Mouse (Mus musculus) cerebellum, postnatal 36 days (tissue): Measurements from ENCODE around the gene Cog5.

ENCODE experiments used
- DNase-seq, 2 experiments: peaks; one replicate each; pipeline ENCODE4 v3.0.0; 2021 to 2022; ENCODE audit warnings: mixed read lengths in 2 of 2

Gene Cog5

GRCm38 (mm10) chr12:31712233-31712632 lies 57.6 kb downstream of the Cog5 start:
- DNase-seq, result peak in 1 of 2 experiments; percentile 53

GRCm38 (mm10) chr12:31712727-31713126 lies 58.1 kb downstream of the Cog5 start:
- DNase-seq, result no peak

GRCm38 (mm10) chr12:31713600-31713999 lies 58.9 kb downstream of the Cog5 start, which contains the start of gene Gpr22:
TSS of gene Gpr22 (minus strand) at chr12:31713947.
- peak; percentile 73 to 81 for DNase-seq

GRCm38 (mm10) chr12:31714070-31714469 lies 59.4 kb downstream of the Cog5 start:
- DNase-seq, result no peak

GRCm38 (mm10) chr12:31719586-31720275 lies 65.1 kb downstream of the Cog5 start:
- no peak for DNase-seq

GRCm38 (mm10) chr12:31724576-31724975 lies 69.9 kb downstream of the Cog5 start:
- DNase-seq, result no peak

- DNase-seq, result no peak
Observed at GRCm38 (mm10) chr12:31725511-31726275, 71.0 kb downstream of the Cog5 start.

- DNase-seq, result no peak
Observed at GRCm38 (mm10) chr12:31726707-31727106, 72.0 kb downstream of the Cog5 start.

- DNase-seq, result no peak
Observed at GRCm38 (mm10) chr12:31730126-31730525, 75.5 kb downstream of the Cog5 start.

GRCm38 (mm10) chr12:31734616-31735015 lies 79.9 kb downstream of the Cog5 start:
- DNase-seq, result no peak

- no peak for DNase-seq
Observed at GRCm38 (mm10) chr12:31747301-31747700, 92.6 kb downstream of the Cog5 start.

GRCm38 (mm10) chr12:31749846-31750245 lies 95.2 kb downstream of the Cog5 start:
- no peak for DNase-seq

GRCm38 (mm10) chr12:31754465-31754864 lies 99.8 kb downstream of the Cog5 start:
- no peak for DNase-seq

GRCm38 (mm10) chr12:31755885-31756755 lies 101.5 kb downstream of the Cog5 start:
- DNase-seq, result no peak

- DNase-seq, result no peak
Observed at GRCm38 (mm10) chr12:31773612-31774011, 118.9 kb downstream of the Cog5 start.

- peak; percentile 21 to 27 for DNase-seq
Observed at GRCm38 (mm10) chr12:31784291-31784690, 129.6 kb downstream of the Cog5 start.

- no peak for DNase-seq
Observed at GRCm38 (mm10) chr12:31788530-31788929, 133.9 kb downstream of the Cog5 start.

- no peak for DNase-seq
Observed at GRCm38 (mm10) chr12:31806410-31807154, 151.9 kb downstream of the Cog5 start.

GRCm38 (mm10) chr12:31818051-31818461 lies 163.4 kb downstream of the Cog5 start:
- DNase-seq, result peak in 1 of 2 experiments; percentile 52

GRCm38 (mm10) chr12:31819096-31819495 lies 164.4 kb downstream of the Cog5 start:
- no peak for DNase-seq

- no peak for DNase-seq
Observed at GRCm38 (mm10) chr12:31819520-31819919, 164.9 kb downstream of the Cog5 start.

- no peak for DNase-seq
Observed at GRCm38 (mm10) chr12:31823671-31824070, 169.0 kb downstream of the Cog5 start.
